Mouse (Mus musculus): ENCODE measurements around the gene Slc9a9.

Slc9a9 gene

DNA sequence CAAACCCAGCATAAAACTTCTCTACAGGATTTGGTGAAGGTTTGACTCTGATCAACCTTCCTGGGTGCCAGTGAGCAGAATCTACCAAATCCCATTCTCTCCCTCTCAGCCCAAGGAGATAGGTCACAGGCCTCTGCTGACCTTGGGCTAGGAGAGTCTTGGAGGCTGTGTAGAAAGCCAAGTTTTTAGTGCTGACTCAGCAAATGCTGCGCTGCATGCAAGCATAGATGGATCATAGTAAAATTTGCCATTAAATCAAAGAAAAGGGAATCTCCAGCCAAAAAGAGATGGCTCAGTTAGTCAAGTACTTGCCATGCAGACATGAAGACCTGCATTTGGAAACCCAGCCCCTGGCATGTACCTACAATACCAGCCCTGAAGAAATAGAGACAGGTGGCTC is 558.4 kb downstream of the Slc9a9 start:
- DNase-seq: no peak

- no peak for DNase-seq
Observed at GRCm38 (mm10) chr9:95229147-95229546, 559.4 kb downstream of the Slc9a9 start.

- no peak for DNase-seq
Observed at GRCm38 (mm10) chr9:95239900-95240299, 570.2 kb downstream of the Slc9a9 start.

DNA sequence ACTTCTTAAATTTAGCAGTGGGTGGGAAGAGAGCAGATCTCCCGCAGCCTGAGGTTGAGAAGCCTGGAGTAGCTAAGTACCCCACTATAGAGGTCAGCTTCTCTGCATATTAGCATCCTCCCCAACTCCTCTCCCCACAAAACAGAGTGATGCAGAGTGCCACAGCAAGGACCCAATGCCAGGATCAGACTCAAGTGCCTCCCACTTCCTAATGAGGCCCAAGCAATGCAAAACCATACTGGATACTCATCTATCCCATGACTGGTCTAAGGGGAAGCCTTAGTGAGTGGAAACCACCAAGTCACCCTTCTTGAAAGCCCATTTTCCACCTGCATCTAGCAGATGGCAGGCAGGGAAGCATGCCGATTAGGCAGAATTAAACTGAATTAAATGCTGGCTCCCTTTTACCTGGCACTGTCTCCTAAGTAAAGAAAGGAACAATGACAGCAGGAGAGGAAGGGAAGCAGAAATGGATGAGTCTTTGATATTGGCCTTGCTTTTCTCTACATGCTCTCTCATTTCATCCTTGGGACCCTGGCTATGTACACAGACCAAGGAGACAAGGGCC is 573.0 kb downstream of the Slc9a9 start:
- no peak for DNase-seq

DNA sequence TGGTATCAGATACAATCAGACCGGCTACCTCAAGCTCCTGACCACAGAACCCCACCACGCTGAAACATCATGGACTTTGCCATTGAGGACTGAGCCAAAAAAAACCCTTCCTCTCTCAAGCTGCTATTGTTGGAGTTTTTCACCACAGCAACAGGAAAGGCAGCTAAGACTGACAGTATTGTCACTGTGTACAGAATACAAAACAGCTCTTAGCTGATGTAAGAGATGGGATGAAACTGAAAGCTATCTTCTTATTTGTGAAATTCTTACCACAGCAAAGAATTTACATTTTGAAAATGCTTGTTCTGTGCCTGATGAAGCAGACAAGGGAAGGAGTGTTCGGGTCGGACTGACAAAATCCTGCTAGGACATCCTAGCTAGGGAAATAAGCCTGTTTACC is 584.5 kb downstream of the Slc9a9 start:
- DNase-seq: no peak

- DNase-seq: no peak
Observed at GRCm38 (mm10) chr9:95255844-95256243, 586.1 kb downstream of the Slc9a9 start.

- DNase-seq: no peak
Observed at GRCm38 (mm10) chr9:95256680-95257316, 587.1 kb downstream of the Slc9a9 start.

DNA sequence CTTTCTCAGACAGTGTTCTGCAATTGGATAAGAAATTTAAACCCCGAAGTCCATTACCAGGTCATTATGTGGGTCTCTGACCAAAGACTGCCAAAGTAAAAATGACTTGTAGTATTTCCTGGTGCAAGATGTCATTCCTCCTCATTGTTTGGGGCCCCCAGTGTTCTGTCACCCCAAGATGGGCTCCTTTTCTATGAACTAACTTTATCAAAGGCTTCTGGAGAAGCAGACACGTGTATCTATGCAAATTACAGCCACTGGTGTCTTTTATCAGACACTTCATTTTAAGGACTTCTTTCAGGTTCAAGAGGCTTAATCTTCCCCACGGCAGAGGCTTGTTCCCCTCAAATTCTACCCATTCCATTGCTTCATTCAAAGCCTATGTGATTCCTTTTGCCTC is 593.1 kb downstream of the Slc9a9 start:
- DNase-seq: no peak

- DNase-seq: no peak
Observed at GRCm38 (mm10) chr9:95263867-95264509, 594.3 kb downstream of the Slc9a9 start.

DNA sequence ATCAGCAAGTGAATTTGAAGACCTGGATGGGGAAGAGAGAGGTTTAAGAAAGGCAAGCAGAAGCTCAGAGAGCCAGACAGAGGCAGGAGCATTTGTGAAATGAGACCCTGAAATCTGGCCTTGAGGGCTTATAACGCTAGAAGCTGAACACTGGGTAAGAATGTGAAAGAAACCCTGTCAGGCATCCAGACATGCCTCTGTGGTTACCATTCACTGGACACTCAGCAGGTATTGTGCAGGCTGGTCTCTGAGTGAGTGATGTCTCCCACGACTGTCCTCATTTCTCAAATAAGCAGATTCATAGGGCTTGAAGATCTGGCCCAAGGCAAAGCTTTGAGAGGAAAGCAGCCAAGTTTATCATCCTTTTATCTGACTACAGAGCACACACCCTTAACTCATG is 596.5 kb downstream of the Slc9a9 start:
- DNase-seq: no peak

DNA sequence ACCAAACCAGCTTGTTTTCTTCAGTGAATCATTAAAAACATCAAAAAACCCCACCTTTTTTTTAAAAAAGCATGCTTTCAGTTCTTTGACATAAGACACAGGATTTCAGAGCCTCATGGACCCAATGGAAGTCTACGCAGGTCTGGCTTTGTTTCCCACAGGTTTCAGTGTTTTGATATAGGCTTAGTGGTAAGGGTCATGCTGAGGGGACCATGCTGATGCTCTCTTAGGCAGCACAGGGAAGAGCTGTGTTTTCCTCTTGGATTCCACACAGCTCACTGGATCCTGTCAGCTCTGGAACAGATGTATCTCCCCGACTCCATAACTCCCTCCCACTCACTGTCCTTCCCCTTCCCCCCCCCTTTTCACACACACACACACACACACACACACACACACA is 597.2 kb downstream of the Slc9a9 start:
- DNase-seq: no peak

GRCm38 (mm10) chr9:95279590-95280344 is 610.1 kb downstream of the Slc9a9 start:
- peak; percentile 56 to 73 for DNase-seq
